Mouse (Mus musculus): ENCODE measurements at regions not wholly inside any gene's neighbourhood (a gene's known extent, or its start where the extent isn't known, plus 50 kb on each side); places are given as distances from the start of the nearest gene placed in this dataset.

GRCm38 (mm10) chr13:72920368-72920767 lies 291.7 kb downstream of the Irx2 start:
- no peak for TF ChIP-seq CTCF (IDR thresholded peaks at IDR 0.05; ENCODE audit: extremely low read depth, insufficient read depth, insufficient read length, insufficient replicate concordance)
- TF ChIP-seq POLR2A (IDR thresholded peaks at IDR 0.05; ENCODE audit: low read depth, low read length), result no peak
